Comparison of ENCODE assay signal across 22 mouse cellular contexts in genomic region chr1:91915961-91916360, GRCm38 (mm10).
DNase-seq lines count a peak whose midpoint lies in the region; TF ChIP-seq lines count a peak whose summit lies in the region.
"Had no signal": no experiment of that assay in that cellular context is flagged by ENCODE, and none has a peak within 500 bp of the region (broad histone marks: within the 10 kb centered on the region; RNA-seq: fewer than 3 reads in every experiment).

No protein-coding gene starts in this region.

- TF ChIP-seq EP300 in MEL (IDR thresholded peaks at IDR 0.05; ENCODE audit: low read depth in 1 of 2, low read length in 2 of 2) = no peak

- H3K9me3 ChIP-seq in MEL (replicated peaks; ENCODE audit: insufficient read depth, low read length) = no peaks in the 10 kb centered on the region
- H3K9me3 ChIP-seq: embryonic facial prominence, embryonic 10.5 days; embryonic facial prominence, embryonic 12.5 days; forebrain, embryonic 13.5 days; forebrain, embryonic 15.5 days; G1E had no signal

- TF ChIP-seq RAD21 in MEL (IDR thresholded peaks at IDR 0.05; ENCODE audit: low read depth, low read length) = no peak

- H3K4me3 ChIP-seq in testis, adult 2 months (ENCODE audit: control insufficient read depth, low read depth, low read length) = peak overlapping the region; percentile 76
- no peak overlapping the region for H3K4me3 ChIP-seq in MEL (ENCODE audit: control insufficient read depth in 1 of 2, insufficient read depth in 1 of 2, low read depth in 2 of 2, low read length in 2 of 2)
- H3K4me3 ChIP-seq: embryonic facial prominence, embryonic 10.5 days; embryonic facial prominence, embryonic 12.5 days; forebrain, embryonic 13.5 days; forebrain, embryonic 15.5 days had no signal

- no peaks in the 10 kb centered on the region for H3K79me2 ChIP-seq in MEL (ENCODE audit: control insufficient read depth, insufficient read depth, low read length, poor library complexity)

- no peak for DNase-seq in testis, postnatal 14 days (ENCODE audit: low spot score)
- DNase-seq in MEL (ENCODE audit: low read depth, low spot score) (peak; percentile 11), WW6 (ENCODE audit: low read depth, low spot score) (peak; percentile 24)
- DNase-seq in adrenal gland, postnatal 25 days = no peak
- DNase-seq in left cerebral cortex, postnatal 36 days (ENCODE audit: low spot score in 2 of 2) = no peak
- no peak for DNase-seq in ovary, adult 18-20 months (ENCODE audit: low spot score)
- DNase-seq: adrenal gland, adult 2 months; adrenal gland, postnatal 10 days; adrenal gland, postnatal 36 days; B cell, adult 2 months; cerebellum, adult 11-12 months; cerebellum, adult 2 months; cerebellum, adult 9-10 months; cerebellum, postnatal 10 days; cerebellum, postnatal 25 days; forebrain, postnatal 0 days had no signal

- peak; percentile 38; the same call in 1 of the 2 replicates for TF ChIP-seq POLR2A in testis, adult 2 months (IDR thresholded peaks at IDR 0.05; ENCODE audit: control insufficient read depth, low read depth, low read length)
- no peak for TF ChIP-seq POLR2A in MEL (IDR thresholded peaks at IDR 0.05; ENCODE audit: control insufficient read depth in 1 of 2, insufficient read depth in 1 of 2, low read depth in 1 of 2, low read length in 2 of 2, poor library complexity in 1 of 2)

- H3K36me3 ChIP-seq in testis, adult 2 months (ENCODE audit: control insufficient read depth, insufficient read depth, low read length) = no peaks in the 10 kb centered on the region
- no peaks in the 10 kb centered on the region for H3K36me3 ChIP-seq in MEL (ENCODE audit: control insufficient read depth in 1 of 2, insufficient read depth in 2 of 2, low read length in 2 of 2)
- H3K36me3 ChIP-seq: embryonic facial prominence, embryonic 10.5 days; embryonic facial prominence, embryonic 12.5 days; forebrain, embryonic 15.5 days; G1E had no signal

- H3K4me1 ChIP-seq in testis, adult 2 months (ENCODE audit: control insufficient read depth, insufficient read depth, low read length) = peaks cover 17% of the 10 kb centered on the region
- H3K4me1 ChIP-seq in MEL (ENCODE audit: control insufficient read depth in 1 of 2, insufficient read depth in 2 of 2, low read length in 2 of 2) = no peaks in the 10 kb centered on the region
- H3K4me1 ChIP-seq: forebrain, embryonic 13.5 days; forebrain, embryonic 15.5 days had no signal

- no peak for TF ChIP-seq CTCF in testis, adult 2 months (IDR thresholded peaks at IDR 0.05; ENCODE audit: control insufficient read depth, insufficient read depth, insufficient replicate concordance, low read depth, low read length)
- no peak for TF ChIP-seq CTCF in MEL (IDR thresholded peaks at IDR 0.05 in 2 of 3, conservative IDR thresholded peaks at IDR 0.05 in 1 of 3; ENCODE audit: control insufficient read depth in 1 of 3, insufficient read depth in 1 of 3, low read depth in 2 of 3, low read length in 3 of 3, poor library complexity in 1 of 3, severe bottlenecking in 1 of 3)

- H3K9ac ChIP-seq in MEL (ENCODE audit: control insufficient read depth, low read depth, low read length, poor library complexity, severe bottlenecking) = no peak overlapping the region
- H3K9ac ChIP-seq: embryonic facial prominence, embryonic 12.5 days; forebrain, embryonic 13.5 days; forebrain, embryonic 15.5 days; forebrain, postnatal 0 days had no signal

- no peaks in the 10 kb centered on the region for H3K27me3 ChIP-seq in testis, adult 2 months (ENCODE audit: control insufficient read depth, insufficient read depth, low read length)
- no peaks in the 10 kb centered on the region for H3K27me3 ChIP-seq in MEL (ENCODE audit: control insufficient read depth in 1 of 2, insufficient read depth in 2 of 2, low read length in 2 of 2)
- H3K27me3 ChIP-seq: embryonic facial prominence, embryonic 12.5 days; forebrain, embryonic 13.5 days; forebrain, embryonic 15.5 days had no signal

- intact Hi-C loops in left cerebral cortex, postnatal 36 days (cut with DNase I) = no loop called here

- no peak overlapping the region for H3K27ac ChIP-seq in testis, adult 2 months (ENCODE audit: control insufficient read depth, insufficient read depth, low read depth, low read length)
- no peak overlapping the region for H3K27ac ChIP-seq in MEL (ENCODE audit: control insufficient read depth, low read depth, low read length)
- H3K27ac ChIP-seq: embryonic facial prominence, embryonic 10.5 days; embryonic facial prominence, embryonic 12.5 days; forebrain, embryonic 13.5 days; forebrain, embryonic 15.5 days had no signal

TF ChIP-seq in MEL, 35 proteins besides CTCF, POLR2A, EP300 and RAD21:
- no peak for TF ChIP-seq MYC (IDR thresholded peaks at IDR 0.05; ENCODE audit: low read depth, low read length)
- no peak for TF ChIP-seq CHD1 (IDR thresholded peaks at IDR 0.05; ENCODE audit: low read depth, low read length)
- TF ChIP-seq HCFC1 (IDR thresholded peaks at IDR 0.05; ENCODE audit: low read depth, low read length) = no peak
- no peak for TF ChIP-seq MYB (IDR thresholded peaks at IDR 0.05; ENCODE audit: low read depth, low read length)
- no peak for TF ChIP-seq SMC3 (IDR thresholded peaks at IDR 0.05; ENCODE audit: low read depth, low read length)
- TF ChIP-seq ELF1 (IDR thresholded peaks at IDR 0.05; ENCODE audit: low read depth, low read length) = no peak
- no peak for TF ChIP-seq MXI1 (IDR thresholded peaks at IDR 0.05; ENCODE audit: low read depth, low read length)
- no peak for TF ChIP-seq GATA1 (IDR thresholded peaks at IDR 0.05; ENCODE audit: low read depth, low read length)
- TF ChIP-seq NRF1 (IDR thresholded peaks at IDR 0.05; ENCODE audit: insufficient read depth, low read depth, low read length, poor library complexity, severe bottlenecking) = no peak
- no peak for TF ChIP-seq KAT2A (conservative IDR thresholded peaks at IDR 0.05; ENCODE audit: low read depth, low read length)
- TF ChIP-seq E2F4 (IDR thresholded peaks at IDR 0.05; ENCODE audit: borderline replicate concordance, low read depth, low read length) = no peak

Comparison
In these comparisons a context has a peak if more than half of its experiments do, and no peak if none do; other contexts are left out.
1. DNase-seq: peak in MEL (single experiment) and WW6 (single experiment); none in testis, postnatal 14 days (single experiment), adrenal gland, postnatal 25 days (single experiment), left cerebral cortex, postnatal 36 days (0 of 2) and ovary, adult 18-20 months (single experiment).